Mouse (Mus musculus): Measurements from ENCODE around the gene Camkk2.

DNA sequence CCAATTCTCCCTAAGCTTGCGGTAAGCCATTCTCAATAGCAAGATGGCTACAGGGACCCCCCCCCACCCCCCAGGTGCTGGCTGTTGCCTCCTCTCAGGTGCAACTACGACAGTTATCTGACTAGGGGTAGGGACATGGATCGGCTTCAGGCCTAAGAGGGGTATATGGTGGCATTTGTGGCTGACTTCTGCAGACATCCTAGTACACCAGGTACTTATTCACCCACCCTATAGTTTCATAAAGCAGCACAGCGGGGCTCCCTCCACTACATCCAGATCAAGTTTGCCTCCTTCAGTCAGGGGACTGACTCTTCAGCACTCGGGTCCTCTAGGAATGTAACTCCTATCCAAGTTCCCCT is 72.3 kb downstream of the Camkk2 start:
- no peak for TF ChIP-seq POLR2A (IDR thresholded peaks at IDR 0.05; ENCODE audit: borderline replicate concordance, low read depth, low read length)
- TF ChIP-seq CTCF (IDR thresholded peaks at IDR 0.05; ENCODE audit: low read depth, low read length) = no peak
